Mouse (Mus musculus): ENCODE results near the gene Eif2ak4. TPM values are rescaled to one million over a fixed set of nuclear protein-coding genes. Genes with fewer than 3 reads are reported as not detected.

Gene Eif2ak4
- polyA plus RNA-seq, 1 experiment from 2014 or later = 7.4 TPM

GRCm38 (mm10) chr2:118405568-118405967 lies 17.1 kb downstream of the Eif2ak4 start:
- Histone ChIP-seq H3K36me3 (peaks cover 63% of the 10 kb centered on the region), H3K4me3 (no peak overlapping the region), H3K9me3 (no peaks in the 10 kb centered on the region), H3K27ac (replicated peaks) (no peak overlapping the region), H3K4me1 (no peaks in the 10 kb centered on the region), H3K27me3 (replicated peaks) (no peaks in the 10 kb centered on the region), H3K4me2 (no peak overlapping the region), H3K9ac (no peak overlapping the region)
- WGBS = 83% methylated on average over 4 of the region's 4 CpGs
- no peak for ATAC-seq (ENCODE audit: extremely low read depth, insufficient number of reproducible peaks, low FRiP score, low TSS enrichment)

GRCm38 (mm10) chr2:118406811-118407210 lies 18.4 kb downstream of the Eif2ak4 start:
- 74% methylated on average over 2 of the region's 2 CpGs for WGBS
- Histone ChIP-seq H3K4me2 (no peak overlapping the region), H3K4me1 (no peaks in the 10 kb centered on the region), H3K9ac (no peak overlapping the region), H3K36me3 (peaks cover 65% of the 10 kb centered on the region), H3K4me3 (no peak overlapping the region), H3K27me3 (replicated peaks) (no peaks in the 10 kb centered on the region), H3K9me3 (0 out of 2 replicates have a peak, but pooled peaks cover under 1% of the 10 kb centered on the region), H3K27ac (replicated peaks) (no peak overlapping the region)
- ATAC-seq (ENCODE audit: extremely low read depth, insufficient number of reproducible peaks, low FRiP score, low TSS enrichment) = no peak

- no peaks in the 10 kb centered on the region for H3K27me3 ChIP-seq (replicated peaks)
- no peak overlapping the region for H3K4me3 ChIP-seq
- H3K36me3 ChIP-seq = peaks cover 71% of the 10 kb centered on the region
- no peak for ATAC-seq (ENCODE audit: extremely low read depth, insufficient number of reproducible peaks, low FRiP score, low TSS enrichment)
- peaks cover 5% of the 10 kb centered on the region; the same call in 1 of the 2 replicates for H3K9me3 ChIP-seq
- 71% methylated on average over 4 of the region's 4 CpGs for WGBS
- H3K9ac ChIP-seq = no peak overlapping the region
- H3K4me2 ChIP-seq = no peak overlapping the region
- no peak overlapping the region for H3K27ac ChIP-seq (replicated peaks)
- H3K4me1 ChIP-seq = no peaks in the 10 kb centered on the region
These were observed 20.0 kb downstream of the Eif2ak4 start for GRCm38 (mm10) chr2:118408336-118408895.

- Histone ChIP-seq H3K27ac (replicated peaks) (no peak overlapping the region), H3K4me3 (no peak overlapping the region), H3K4me1 (no peaks in the 10 kb centered on the region), H3K9me3 (peaks cover 5% of the 10 kb centered on the region; the same call in 1 of the 2 replicates), H3K4me2 (no peak overlapping the region), H3K9ac (no peak overlapping the region), H3K27me3 (replicated peaks) (no peaks in the 10 kb centered on the region), H3K36me3 (peaks cover 85% of the 10 kb centered on the region)
- WGBS = 87% methylated on average over 11 of the region's 11 CpGs
- ATAC-seq (ENCODE audit: extremely low read depth, insufficient number of reproducible peaks, low FRiP score, low TSS enrichment) = no peak
These were observed 24.4 kb downstream of the Eif2ak4 start for GRCm38 (mm10) chr2:118412821-118413220.

GRCm38 (mm10) chr2:118415601-118416355 lies 27.4 kb downstream of the Eif2ak4 start:
- Histone ChIP-seq H3K27me3 (replicated peaks) (no peaks in the 10 kb centered on the region), H3K36me3 (peaks cover 95% of the 10 kb centered on the region), H3K4me1 (0 out of 2 replicates have a peak, but pooled peaks cover 4% of the 10 kb centered on the region), H3K9ac (no peak overlapping the region), H3K4me3 (no peak overlapping the region), H3K9me3 (peaks cover 5% of the 10 kb centered on the region; the same call in 1 of the 2 replicates), H3K27ac (replicated peaks) (no peak overlapping the region), H3K4me2 (no peak overlapping the region)
- ATAC-seq (ENCODE audit: extremely low read depth, insufficient number of reproducible peaks, low FRiP score, low TSS enrichment) = no peak; the same call in 1 of the 2 replicates
- WGBS = 88% methylated on average over 6 of the region's 6 CpGs

- Histone ChIP-seq H3K36me3 (peaks cover 91% of the 10 kb centered on the region), H3K4me2 (no peak overlapping the region), H3K9ac (no peak overlapping the region), H3K4me3 (no peak overlapping the region), H3K27me3 (replicated peaks) (no peaks in the 10 kb centered on the region), H3K27ac (replicated peaks) (no peak overlapping the region), H3K4me1 (0 out of 2 replicates have a peak, but pooled peaks cover 4% of the 10 kb centered on the region), H3K9me3 (no peaks in the 10 kb centered on the region)
- 78% methylated on average over 4 of the region's 4 CpGs for WGBS
- ATAC-seq (ENCODE audit: extremely low read depth, insufficient number of reproducible peaks, low FRiP score, low TSS enrichment) = no peak
These were observed 29.7 kb downstream of the Eif2ak4 start for GRCm38 (mm10) chr2:118418076-118418475.

GRCm38 (mm10) chr2:118421951-118422350 lies 33.5 kb downstream of the Eif2ak4 start:
- no peaks in the 10 kb centered on the region for H3K27me3 ChIP-seq (replicated peaks)
- H3K9me3 ChIP-seq = no peaks in the 10 kb centered on the region
- H3K4me2 ChIP-seq = no peak overlapping the region
- H3K9ac ChIP-seq = no peak overlapping the region
- no peak overlapping the region for H3K27ac ChIP-seq (replicated peaks)
- peaks cover 82% of the 10 kb centered on the region for H3K36me3 ChIP-seq
- ATAC-seq (ENCODE audit: extremely low read depth, insufficient number of reproducible peaks, low FRiP score, low TSS enrichment) = no peak
- 0 out of 2 replicates have a peak, but pooled peaks cover 4% of the 10 kb centered on the region for H3K4me1 ChIP-seq
- no peak overlapping the region for H3K4me3 ChIP-seq
- 84% methylated on average over 15 of the region's 15 CpGs for WGBS

GRCm38 (mm10) chr2:118422385-118422784 lies 34.0 kb downstream of the Eif2ak4 start:
- Histone ChIP-seq H3K27me3 (replicated peaks) (no peaks in the 10 kb centered on the region), H3K4me3 (no peak overlapping the region), H3K9me3 (no peaks in the 10 kb centered on the region), H3K27ac (replicated peaks) (no peak overlapping the region), H3K4me2 (no peak overlapping the region), H3K4me1 (0 out of 2 replicates have a peak, but pooled peaks cover 4% of the 10 kb centered on the region), H3K9ac (no peak overlapping the region), H3K36me3 (peaks cover 82% of the 10 kb centered on the region)
- WGBS = 78% methylated on average over 8 of the region's 8 CpGs
- no peak for ATAC-seq (ENCODE audit: extremely low read depth, insufficient number of reproducible peaks, low FRiP score, low TSS enrichment)

GRCm38 (mm10) chr2:118428296-118428695 lies 39.9 kb downstream of the Eif2ak4 start:
- Histone ChIP-seq H3K4me3 (no peak overlapping the region), H3K9ac (no peak overlapping the region), H3K4me2 (no peak overlapping the region), H3K36me3 (peaks cover 88% of the 10 kb centered on the region), H3K4me1 (no peaks in the 10 kb centered on the region), H3K27ac (replicated peaks) (no peak overlapping the region), H3K9me3 (no peaks in the 10 kb centered on the region), H3K27me3 (replicated peaks) (no peaks in the 10 kb centered on the region)
- 83% methylated on average over 6 of the region's 6 CpGs for WGBS
- ATAC-seq (ENCODE audit: extremely low read depth, insufficient number of reproducible peaks, low FRiP score, low TSS enrichment) = no peak

- 78% methylated on average over 9 of the region's 9 CpGs for WGBS
- H3K4me2 ChIP-seq = no peak overlapping the region
These were observed 40.9 kb downstream of the Eif2ak4 start for GRCm38 (mm10) chr2:118429297-118429696.

GRCm38 (mm10) chr2:118430630-118431029 lies 42.2 kb downstream of the Eif2ak4 start:
- H3K27ac ChIP-seq (replicated peaks) = no peak overlapping the region
- H3K4me1 ChIP-seq = no peaks in the 10 kb centered on the region
- no peak overlapping the region for H3K4me2 ChIP-seq
- H3K36me3 ChIP-seq = peaks cover 94% of the 10 kb centered on the region
- no peaks in the 10 kb centered on the region for H3K9me3 ChIP-seq
- no peaks in the 10 kb centered on the region for H3K27me3 ChIP-seq (replicated peaks)
- H3K9ac ChIP-seq = no peak overlapping the region
- ATAC-seq (ENCODE audit: extremely low read depth, insufficient number of reproducible peaks, low FRiP score, low TSS enrichment) = no peak
- no peak overlapping the region for H3K4me3 ChIP-seq
- 65% methylated on average over 16 of the region's 16 CpGs for WGBS

More at GRCm38 (mm10) chr2:118429297-118429696, 40.9 kb downstream of the Eif2ak4 start:
- no peak overlapping the region for H3K4me3 ChIP-seq
- H3K9me3 ChIP-seq = no peaks in the 10 kb centered on the region
- no peak for ATAC-seq (ENCODE audit: extremely low read depth, insufficient number of reproducible peaks, low FRiP score, low TSS enrichment)
- no peak overlapping the region for H3K9ac ChIP-seq
- H3K4me1 ChIP-seq = no peaks in the 10 kb centered on the region
- H3K27me3 ChIP-seq (replicated peaks) = no peaks in the 10 kb centered on the region
- peaks cover 92% of the 10 kb centered on the region for H3K36me3 ChIP-seq
- H3K27ac ChIP-seq (replicated peaks) = no peak overlapping the region
